Mouse (Mus musculus): ENCODE results near the gene Crat.

Crat gene

GRCm38 (mm10) chr2:30372726-30373125, 42.9 kb downstream of the Crat start:
- DNase-seq (ENCODE audit: low read depth, low spot score), result no peak

GRCm38 (mm10) chr2:30371544-30371943, 44.1 kb downstream of the Crat start:
- no peak for DNase-seq (ENCODE audit: low read depth, low spot score)

- DNase-seq (ENCODE audit: low read depth, low spot score), result no peak
Observed at GRCm38 (mm10) chr2:30366203-30366602, 49.4 kb downstream of the Crat start.

DNA sequence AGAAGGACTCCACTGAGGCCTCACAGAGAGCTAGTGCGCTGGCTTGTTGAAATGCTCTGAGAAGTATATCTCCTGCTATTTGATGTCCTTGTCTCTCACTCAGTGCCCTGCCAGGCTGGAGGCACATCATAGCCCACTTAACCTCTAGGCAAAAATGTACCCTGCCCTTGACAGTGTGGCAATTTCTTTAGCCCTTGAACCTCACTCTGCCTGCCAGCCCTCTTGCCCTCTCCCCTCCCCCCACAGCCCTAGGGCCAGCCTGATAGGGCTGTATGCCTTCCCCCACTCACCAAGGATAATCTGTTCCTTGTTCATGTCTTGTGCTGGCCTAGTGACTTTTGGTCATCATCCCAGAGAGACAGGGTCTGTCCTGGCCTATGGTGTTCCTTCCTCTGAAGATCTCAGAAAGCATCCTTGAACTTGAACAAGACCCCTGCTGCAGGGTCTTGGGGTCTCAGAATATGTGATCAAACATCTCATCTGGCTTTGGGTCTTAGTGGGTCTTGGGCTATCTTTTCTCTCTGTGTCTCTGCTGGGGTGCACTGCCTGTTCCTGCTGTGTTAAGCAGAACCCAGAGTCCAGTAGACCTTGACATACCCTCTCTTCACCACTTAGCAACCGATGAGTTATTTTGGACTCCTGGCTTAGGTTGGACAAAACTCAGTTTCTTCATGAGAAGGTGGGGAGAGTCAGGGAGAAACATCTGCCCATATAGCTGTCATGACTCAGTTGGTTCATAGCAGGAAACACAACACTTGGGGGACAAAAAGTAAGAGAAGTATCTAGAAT, 50.1 kb downstream of the Crat start:
- DNase-seq (ENCODE audit: low read depth, low spot score), result no peak

DNA sequence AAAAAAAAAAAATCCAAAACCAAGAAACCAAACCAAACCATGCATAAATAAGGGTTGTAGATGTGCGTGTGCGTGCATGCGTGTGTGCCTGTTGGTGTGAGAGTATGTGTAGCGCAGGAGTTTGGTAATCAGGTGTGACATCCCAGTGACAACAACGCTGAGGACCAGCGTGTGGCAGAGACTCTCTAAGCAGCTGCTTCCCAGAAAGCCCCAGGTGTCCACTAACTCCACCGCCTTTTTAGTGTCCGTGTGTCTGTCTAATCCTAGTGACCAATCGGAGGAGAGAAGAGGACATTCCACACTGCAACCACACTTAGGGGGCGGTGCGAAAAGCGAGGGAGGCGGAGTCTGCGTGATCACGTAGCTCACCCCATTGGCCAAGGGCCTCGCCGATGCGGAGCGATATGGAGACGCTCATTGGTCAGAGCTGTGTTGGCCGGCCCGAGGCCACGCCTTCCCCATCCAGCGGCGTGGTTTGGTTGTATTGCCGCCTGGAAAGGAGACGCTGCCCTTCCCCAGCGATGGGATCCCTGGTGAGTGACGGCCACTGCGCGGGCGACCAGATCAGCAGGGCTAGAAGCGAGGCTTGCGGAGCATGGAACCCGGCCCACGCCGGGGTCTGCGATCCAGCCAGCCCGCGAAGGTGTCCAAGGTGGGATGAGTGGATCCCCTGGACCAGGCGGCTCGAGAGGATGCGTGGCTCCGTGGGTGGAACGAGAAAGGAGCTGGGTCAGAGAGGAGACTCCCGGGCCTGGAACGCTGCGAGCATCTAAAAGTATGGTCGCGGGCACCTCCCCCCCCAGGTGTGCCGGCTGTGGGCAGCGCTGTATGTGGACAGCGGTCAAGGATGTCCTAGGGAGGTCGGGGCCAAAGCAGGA, 51.6 kb downstream of the Crat start, which contains the start of gene Miga2:
Miga2 (plus strand) TSS at position 461 of the 878 bp plus-strand sequence.
- peak; percentile 98 for DNase-seq (ENCODE audit: low read depth, low spot score)

DNA sequence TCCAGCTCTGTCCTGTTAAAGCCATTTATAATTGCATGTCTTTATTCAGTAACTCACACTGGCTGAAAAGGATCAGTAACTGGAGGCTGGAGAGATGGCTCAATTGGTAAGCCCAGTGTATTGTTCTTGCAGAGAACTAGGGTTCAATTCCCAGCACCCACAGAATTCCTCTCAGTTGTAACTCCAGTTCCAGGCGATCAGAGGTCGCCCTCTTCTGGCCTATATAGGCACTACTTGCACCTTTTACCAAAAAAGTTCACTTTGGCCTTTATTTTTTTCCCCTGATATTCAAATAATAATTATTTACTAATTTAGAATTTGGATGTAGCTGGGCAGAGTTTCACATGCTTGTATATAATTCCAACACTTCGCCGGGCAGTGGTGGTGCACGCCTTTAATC, 52.7 kb downstream of the Crat start:
- peak; percentile 34 for DNase-seq (ENCODE audit: low read depth, low spot score)

DNA sequence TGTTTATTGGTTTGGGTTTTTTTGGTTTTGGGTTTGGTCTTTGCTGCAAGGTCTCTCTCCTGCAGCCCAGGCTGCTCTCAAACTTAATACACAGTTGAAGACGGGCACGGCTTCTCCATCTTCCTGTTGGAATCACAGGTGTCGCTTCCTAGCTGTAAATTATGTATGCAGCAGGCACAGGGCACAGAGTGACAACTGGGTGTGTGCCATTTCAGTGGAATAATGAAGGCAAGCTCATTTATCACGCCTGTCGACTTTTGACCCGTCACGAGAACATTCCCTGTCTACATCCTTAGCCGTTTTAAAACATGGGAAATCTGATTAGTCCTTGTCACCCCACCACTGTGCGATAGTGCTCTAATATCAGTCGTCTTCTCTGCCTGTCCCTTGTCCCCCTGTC, 55.0 kb downstream of the Crat start:
- no peak for DNase-seq (ENCODE audit: low read depth, low spot score)

DNA sequence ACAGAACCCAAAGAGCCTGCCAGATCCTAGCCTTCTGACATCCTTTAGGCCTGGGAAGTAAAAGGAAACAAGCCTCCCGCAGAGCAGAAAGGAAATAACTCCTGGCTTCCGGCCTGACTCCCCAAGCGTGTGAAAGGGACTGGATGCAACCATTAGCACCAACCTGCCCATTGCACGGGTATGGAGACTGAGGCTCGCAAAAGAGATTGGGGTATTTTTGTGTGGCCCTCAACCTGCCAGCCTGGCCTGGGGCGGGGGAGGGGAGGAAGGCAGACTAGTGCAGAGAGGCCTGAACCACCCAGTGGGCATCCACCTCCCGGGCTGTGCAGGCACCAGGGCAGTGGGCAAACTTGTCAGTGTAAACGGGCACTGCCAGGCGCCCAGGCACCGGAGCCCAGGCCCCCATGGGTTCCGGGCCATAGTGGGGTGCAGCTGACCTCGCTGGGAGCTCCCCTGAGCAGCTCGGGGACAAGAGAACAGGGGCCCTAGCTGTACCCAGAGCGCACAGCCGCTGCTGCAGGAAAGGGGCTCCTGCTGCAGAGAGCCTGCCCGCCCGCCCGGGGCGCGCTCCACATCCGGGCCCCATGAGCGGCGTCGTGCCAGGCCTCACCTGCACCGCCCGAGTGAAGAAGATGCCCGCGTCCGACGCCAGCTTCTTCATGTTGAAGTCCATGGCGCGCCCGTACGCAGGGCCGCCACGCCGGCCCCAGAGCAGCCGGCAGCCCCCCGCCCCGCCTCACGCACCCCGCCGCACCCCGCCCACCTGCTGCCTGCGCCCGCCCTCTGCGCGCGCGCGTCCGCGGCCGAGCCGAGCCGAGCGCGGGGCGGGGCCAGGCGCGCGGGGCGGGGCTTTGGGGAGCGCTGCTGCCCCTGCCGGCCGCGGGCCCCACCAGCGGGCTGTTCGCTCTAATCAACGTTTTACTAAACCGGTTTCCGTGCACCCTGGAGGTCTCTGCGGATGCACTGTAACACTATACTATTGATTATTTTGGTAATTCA, 56.8 kb downstream of the Crat start, which contains the start of gene Sh3glb2:
Sh3glb2 (minus strand) TSS at position 805 of the 999 bp plus-strand sequence.
- peak; percentile 94 for DNase-seq (ENCODE audit: low read depth, low spot score)

DNA sequence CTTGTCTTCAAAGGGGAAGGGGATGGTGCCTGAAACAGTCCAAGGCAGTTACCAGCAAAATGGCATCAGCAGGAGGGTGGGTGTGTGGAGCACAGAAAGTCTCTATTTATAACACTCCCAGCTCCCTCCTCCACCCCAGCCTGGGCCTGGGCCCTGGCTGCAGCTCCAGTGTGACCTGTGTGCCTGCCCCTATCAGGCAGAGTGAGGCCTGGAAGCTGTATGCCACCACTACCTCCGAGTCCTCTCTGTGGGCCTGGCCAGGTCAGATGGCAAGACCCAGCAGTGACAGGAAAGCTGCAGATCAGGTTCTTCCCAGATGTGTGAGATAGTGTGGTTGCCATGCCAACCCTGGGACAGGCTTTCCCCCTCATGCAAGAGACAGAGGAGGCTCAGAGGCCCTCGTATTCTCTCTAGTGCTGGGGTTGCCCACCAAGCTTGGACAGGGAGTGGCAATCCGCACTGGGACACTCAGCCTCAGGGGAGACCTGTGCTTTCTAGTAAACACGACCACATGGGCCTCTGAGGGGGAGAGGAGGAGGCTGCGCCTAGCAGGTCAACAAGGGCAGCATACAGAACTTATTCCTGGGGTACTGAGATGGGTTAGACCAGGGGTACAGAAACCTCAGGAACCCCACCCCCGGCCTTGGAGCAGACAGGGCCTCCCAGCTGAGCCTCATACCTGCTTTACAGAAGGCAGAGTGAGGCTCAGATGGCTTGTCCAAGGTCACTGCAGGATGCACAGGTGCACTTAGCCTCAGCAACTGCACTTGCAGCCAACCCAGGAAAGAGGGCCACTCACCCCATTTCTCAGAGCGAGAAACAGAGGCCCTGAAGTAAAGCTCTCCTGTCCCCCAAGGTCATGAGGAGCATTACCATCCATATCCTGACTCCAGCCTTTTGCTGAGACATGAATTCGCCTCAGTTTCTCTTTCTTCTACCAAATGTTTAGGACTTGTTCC, 57.8 kb downstream of the Crat start:
- peak; percentile 13 for DNase-seq (ENCODE audit: low read depth, low spot score)

- DNase-seq (ENCODE audit: low read depth, low spot score), result no peak
Observed at GRCm38 (mm10) chr2:30356906-30357305, 58.7 kb downstream of the Crat start.

- no peak for DNase-seq (ENCODE audit: low read depth, low spot score)
Observed at GRCm38 (mm10) chr2:30356266-30356665, 59.3 kb downstream of the Crat start.

GRCm38 (mm10) chr2:30355861-30356260, 59.8 kb downstream of the Crat start:
- DNase-seq (ENCODE audit: low read depth, low spot score), result no peak

- DNase-seq (ENCODE audit: low read depth, low spot score), result no peak
Observed at GRCm38 (mm10) chr2:30351149-30351548, 64.5 kb downstream of the Crat start.

Data from CD4-positive, CD25-positive, alpha-beta regulatory T cell, adult 2 months (primary cell).